Mouse (Mus musculus) hindbrain, embryonic 16.5 days (tissue): Measurements from ENCODE around the gene BC035947. TPM values are rescaled to one million over a fixed set of nuclear protein-coding genes. Genes with fewer than 3 reads are reported as not detected.
A peak's percentile ranks its signal among the peaks of the same experiment; 100 is the strongest.

Experiments used
- ATAC-seq: fragments of 200-750 bp; cut with Nextera tagmentation; 2 replicates; pipeline ENCODE4 v1.8.0; 2017; ENCODE audit warnings: moderate TSS enrichment, moderate library complexity
- H3K27ac ChIP-seq: fragments of 300-500 bp; sonication (generic); 2 replicates; pipeline ENCODE4 v1.5.1; 2014; ENCODE audit warnings: low read depth, mild to moderate bottlenecking, control low read depth, low read length, moderate library complexity
- H3K27me3 ChIP-seq: fragments of 300-500 bp; sonication (generic); replicated peaks from 2 replicates; pipeline ENCODE4 v1.6.1; 2014; ENCODE audit warnings: low read length; ENCODE audit not compliant: control insufficient read depth, insufficient read depth
- H3K36me3 ChIP-seq: fragments of 300-500 bp; sonication (generic); 2 replicates; pipeline ENCODE4 v1.6.1; 2014; ENCODE audit warnings: mild to moderate bottlenecking, low read length, moderate library complexity, mixed read lengths; ENCODE audit not compliant: control insufficient read depth, insufficient read depth
- H3K4me1 ChIP-seq: fragments of 300-500 bp; sonication (generic); 2 replicates; pipeline ENCODE4 v1.6.1; 2014; ENCODE audit warnings: low read depth, low read length; ENCODE audit not compliant: control insufficient read depth, insufficient read depth
- H3K4me2 ChIP-seq: fragments of 300-500 bp; sonication (generic); 2 replicates; pipeline ENCODE4 v1.6.1; 2014; ENCODE audit warnings: mild to moderate bottlenecking, low read length, control low read depth, moderate library complexity
- H3K4me3 ChIP-seq: fragments of 300-500 bp; sonication (generic); 2 replicates; pipeline ENCODE4 v1.5.1; 2014; ENCODE audit warnings: mild to moderate bottlenecking, low read length, control low read depth, moderate library complexity
- H3K9ac ChIP-seq: fragments of 300-500 bp; sonication (generic); 2 replicates; pipeline ENCODE4 v1.6.1; 2014; ENCODE audit warnings: low read depth, mild to moderate bottlenecking, control low read depth, low read length, moderate library complexity
- H3K9me3 ChIP-seq: fragments of 300-500 bp; sonication (generic); 2 replicates; pipeline ENCODE4 v1.6.1; 2014; ENCODE audit warnings: mild to moderate bottlenecking, low read length, moderate library complexity; ENCODE audit not compliant: control insufficient read depth
- WGBS: fragments of 180-500 bp; shearing (Covaris S2); extraction: QIAGEN DNeasy Blood & Tissue Kit; methylation state at CpG from one replicate; pipeline ENCODE4 v1.1.7; 2014; 5-methylcytosine and 5-hydroxymethylcytosine counted together
- polyA plus RNA-seq: library from polyadenylated mRNA; unstranded; fragments of >200 nt; fragmentation: Nextera tagmentation; extraction: Ambion mirVana; gene quantifications from 2 replicates; pipeline ENCODE4 v1.2.1, GENCODE M21; 2015

The BC035947 gene
- polyA plus RNA-seq, 1 experiment from 2014 or later: 1.2 TPM

- Histone ChIP-seq H3K27me3 (no peaks in the 10 kb centered on the region), H3K4me2 (no peak overlapping the region), H3K4me1 (peaks cover 15% of the 10 kb centered on the region), H3K27ac (no peak overlapping the region), H3K36me3 (0 out of 2 replicates have a peak, but pooled peaks cover 3% of the 10 kb centered on the region), H3K4me3 (no peak overlapping the region), H3K9ac (no peak overlapping the region), H3K9me3 (no peaks in the 10 kb centered on the region)
- no peak for ATAC-seq
- WGBS: 53% methylated on average over 2 of the region's 2 CpGs
These were observed 27.6 kb downstream of the BC035947 start for GRCm38 (mm10) chr1:78484361-78484760.

GRCm38 (mm10) chr1:78483430-78483829 is 28.5 kb downstream of the BC035947 start:
- 0 out of 2 replicates have a peak, but pooled peaks cover 3% of the 10 kb centered on the region for H3K36me3 ChIP-seq
- 98% methylated on average over 3 of the region's 3 CpGs for WGBS
- H3K4me1 ChIP-seq: peaks cover 14% of the 10 kb centered on the region
- H3K4me3 ChIP-seq: no peak overlapping the region
- no peak overlapping the region for H3K9ac ChIP-seq
- no peak for ATAC-seq
- no peak overlapping the region for H3K27ac ChIP-seq
- H3K27me3 ChIP-seq: no peaks in the 10 kb centered on the region
- H3K4me2 ChIP-seq: no peak overlapping the region
- H3K9me3 ChIP-seq: no peaks in the 10 kb centered on the region

GRCm38 (mm10) chr1:78472441-78472840 is 39.5 kb downstream of the BC035947 start:
- no peak for ATAC-seq
- Histone ChIP-seq H3K4me1 (no peaks in the 10 kb centered on the region), H3K9ac (no peak overlapping the region), H3K36me3 (peaks cover 6% of the 10 kb centered on the region), H3K9me3 (no peaks in the 10 kb centered on the region), H3K27me3 (no peaks in the 10 kb centered on the region), H3K4me2 (no peak overlapping the region), H3K4me3 (no peak overlapping the region), H3K27ac (no peak overlapping the region)
- 95% methylated on average over 5 of the region's 5 CpGs for WGBS

- WGBS: 27% methylated on average over 7 of the region's 7 CpGs
- no peaks in the 10 kb centered on the region for H3K27me3 ChIP-seq
- H3K4me2 ChIP-seq: no peak overlapping the region
- H3K9ac ChIP-seq: no peak overlapping the region
- no peak overlapping the region for H3K27ac ChIP-seq
- ATAC-seq: peak; percentile 45; the same call in 1 of the 2 replicates
- H3K4me3 ChIP-seq: no peak overlapping the region
- peaks cover 19% of the 10 kb centered on the region; the same call in 1 of the 2 replicates for H3K36me3 ChIP-seq
- no peaks in the 10 kb centered on the region for H3K9me3 ChIP-seq
- H3K4me1 ChIP-seq: no peaks in the 10 kb centered on the region
These were observed 57.3 kb downstream of the BC035947 start for GRCm38 (mm10) chr1:78454659-78455058.

- H3K36me3 ChIP-seq: peaks cover 19% of the 10 kb centered on the region
- no peaks in the 10 kb centered on the region for H3K9me3 ChIP-seq
- ATAC-seq: no peak
- no peaks in the 10 kb centered on the region for H3K27me3 ChIP-seq
- H3K9ac ChIP-seq: no peak overlapping the region
- 89% methylated on average over 8 of the region's 8 CpGs for WGBS
- H3K27ac ChIP-seq: no peak overlapping the region
- H3K4me1 ChIP-seq: no peaks in the 10 kb centered on the region
- H3K4me3 ChIP-seq: no peak overlapping the region
- H3K4me2 ChIP-seq: no peak overlapping the region
These were observed 58.1 kb downstream of the BC035947 start for GRCm38 (mm10) chr1:78453886-78454285.

GRCm38 (mm10) chr1:78452544-78452943 is 59.4 kb downstream of the BC035947 start:
- H3K9me3 ChIP-seq: no peaks in the 10 kb centered on the region
- WGBS: 91% methylated on average over 6 of the region's 6 CpGs
- H3K36me3 ChIP-seq: peaks cover 19% of the 10 kb centered on the region
- no peaks in the 10 kb centered on the region for H3K27me3 ChIP-seq
- ATAC-seq: no peak
- H3K4me1 ChIP-seq: no peaks in the 10 kb centered on the region
- H3K9ac ChIP-seq: no peak overlapping the region
- H3K4me2 ChIP-seq: no peak overlapping the region
- H3K4me3 ChIP-seq: no peak overlapping the region
- H3K27ac ChIP-seq: no peak overlapping the region

DNA sequence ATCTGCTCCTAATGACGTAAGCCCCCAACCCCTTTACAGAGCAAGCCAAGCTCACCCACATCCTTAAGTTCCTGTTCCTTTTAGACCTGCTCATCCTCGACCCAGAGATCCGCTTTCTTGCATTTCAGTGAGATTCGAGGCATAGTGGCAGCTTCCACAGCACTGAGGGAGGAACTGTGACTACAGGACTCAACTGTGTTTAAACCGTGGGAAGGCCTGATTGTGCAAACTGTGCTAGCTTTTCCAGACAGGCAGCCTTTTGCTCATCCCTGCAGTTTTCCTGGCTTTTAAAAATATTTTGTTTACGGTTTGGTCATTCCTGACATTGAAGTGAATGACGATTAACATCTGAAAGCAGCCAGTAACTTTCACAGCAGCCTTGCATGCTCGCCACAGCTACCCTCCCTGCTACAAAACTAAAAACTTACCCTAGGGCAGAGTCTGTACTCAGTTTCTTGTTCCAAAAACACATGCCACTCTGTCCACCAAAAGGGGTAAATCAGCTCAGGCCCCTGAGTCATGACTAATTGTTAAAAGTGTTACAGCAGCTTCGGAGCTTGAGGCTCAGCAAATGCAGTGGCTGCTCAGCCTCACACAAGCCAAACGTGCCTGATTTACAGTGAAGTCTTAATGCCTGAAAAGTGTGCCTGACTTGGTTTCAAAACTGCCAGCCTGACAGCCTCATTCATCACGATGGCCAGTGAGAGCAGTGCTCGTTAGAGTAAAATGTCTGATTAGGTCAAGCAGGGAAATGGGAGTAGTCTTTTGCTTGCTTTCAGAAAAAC is 60.7 kb downstream of the BC035947 start:
- no peak overlapping the region for H3K27ac ChIP-seq
- WGBS: 72% methylated on average over 12 of the region's 12 CpGs
- no peaks in the 10 kb centered on the region for H3K9me3 ChIP-seq
- no peak overlapping the region for H3K4me3 ChIP-seq
- H3K9ac ChIP-seq: no peak overlapping the region
- no peak overlapping the region for H3K4me2 ChIP-seq
- ATAC-seq: peak; percentile 70; the same call in 1 of the 2 replicates
- H3K4me1 ChIP-seq: no peaks in the 10 kb centered on the region
- H3K27me3 ChIP-seq: no peaks in the 10 kb centered on the region
- H3K36me3 ChIP-seq: peaks cover 19% of the 10 kb centered on the region

DNA sequence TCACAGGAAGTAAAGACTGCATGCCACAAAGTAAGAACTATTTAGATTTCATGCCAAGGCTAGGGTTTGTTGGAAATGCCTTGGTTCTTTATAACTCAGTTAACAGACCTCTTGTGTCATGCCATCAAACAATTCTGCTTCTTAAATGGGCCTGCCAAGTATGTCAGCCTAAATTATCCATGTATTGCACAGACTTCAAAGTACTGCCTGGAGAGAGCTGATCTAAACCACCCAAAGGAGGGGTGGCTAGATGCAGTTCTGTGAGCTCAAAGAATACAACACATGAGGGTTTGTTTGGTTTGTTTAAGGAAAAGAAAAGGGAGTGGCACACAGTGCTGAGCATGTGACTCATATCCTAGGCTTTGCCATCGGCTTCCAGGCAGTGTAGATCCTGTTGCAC is 63.9 kb downstream of the BC035947 start:
- Histone ChIP-seq H3K4me3 (no peak overlapping the region), H3K4me2 (no peak overlapping the region), H3K9ac (no peak overlapping the region), H3K4me1 (no peaks in the 10 kb centered on the region), H3K27me3 (no peaks in the 10 kb centered on the region), H3K27ac (no peak overlapping the region), H3K36me3 (peaks cover 8% of the 10 kb centered on the region; the same call in 1 of the 2 replicates), H3K9me3 (no peaks in the 10 kb centered on the region)
- 72% methylated on average over 1 of the region's 1 CpGs for WGBS
- ATAC-seq: no peak
